Mouse (Mus musculus): ENCODE results near the gene Pxn.
"Not testable (repeated sequence)": the region's sequence is repeated elsewhere in the genome, so short reads cannot be mapped to it uniquely, and the experiment has no call there.

DNA sequence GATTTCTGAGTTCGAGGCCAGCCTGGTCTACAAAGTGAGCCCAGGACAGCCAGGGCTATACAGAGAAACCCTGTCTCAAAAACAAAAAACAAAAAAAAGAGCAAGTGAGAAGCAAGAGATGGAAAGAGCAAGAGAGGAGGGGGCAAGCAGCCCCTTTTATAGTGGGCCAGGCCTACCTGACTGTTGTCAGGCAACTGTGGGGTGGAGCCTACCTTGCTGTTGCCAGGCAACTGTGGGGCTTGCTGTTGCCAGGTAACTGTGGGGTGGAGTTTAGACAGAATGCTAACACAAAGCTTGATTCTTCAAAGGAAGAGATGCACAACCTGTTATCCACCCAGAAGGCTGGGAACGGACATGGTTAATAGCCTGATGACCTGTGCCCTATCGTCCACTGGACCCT lies 10.9 kb upstream of the Pxn start:
- not testable (repeated sequence) for TF ChIP-seq POLR2A (IDR thresholded peaks at IDR 0.05; ENCODE audit: insufficient read depth, low read length); CTCF (IDR thresholded peaks at IDR 0.05; ENCODE audit: low read depth, low read length); EP300 (IDR thresholded peaks at IDR 0.05; ENCODE audit: insufficient read depth, low read depth, low read length)
